Mouse (Mus musculus): Measurements from ENCODE around the gene Mtfp1. TPM values are rescaled to one million over a fixed set of nuclear protein-coding genes. Genes with fewer than 3 reads are reported as not detected.
A peak's percentile ranks its signal among the peaks of the same experiment; 100 is the strongest.

Gene Mtfp1
- polyA plus RNA-seq, 1 experiment from 2014 or later: 10.3 TPM

- H3K4me1 ChIP-seq (replicated peaks; ENCODE audit: control insufficient read depth, insufficient read depth, low read length): peaks cover 16% of the 10 kb centered on the region
- H3K27me3 ChIP-seq (replicated peaks; ENCODE audit: control insufficient read depth, insufficient read depth, low read length): no peaks in the 10 kb centered on the region
- 3% methylated on average over 45 of the region's 45 CpGs for WGBS
- peak overlapping the region; percentile 81 for H3K27ac ChIP-seq (ENCODE audit: low read length)
- no peaks in the 10 kb centered on the region for H3K9me3 ChIP-seq (ENCODE audit: control insufficient read depth, low read length)
- H3K9ac ChIP-seq (replicated peaks; ENCODE audit: low read depth, low read length): peak overlapping the region; percentile 63
- no peaks in the 10 kb centered on the region for H3K36me3 ChIP-seq (ENCODE audit: control insufficient read depth, insufficient read depth)
- peak; percentile 98 for ATAC-seq
- H3K4me3 ChIP-seq (replicated peaks; ENCODE audit: low read length): peak overlapping the region; percentile 43
- peak overlapping the region; percentile 74 for H3K4me2 ChIP-seq (ENCODE audit: low read length)
Measured at GRCm38 (mm10) chr11:4096054-4096984, 1.1 kb upstream of the Mtfp1 start.

- Histone ChIP-seq H3K27ac (ENCODE audit: low read length) (no peak overlapping the region), H3K9me3 (ENCODE audit: control insufficient read depth, low read length) (no peaks in the 10 kb centered on the region), H3K27me3 (replicated peaks; ENCODE audit: control insufficient read depth, insufficient read depth, low read length) (no peaks in the 10 kb centered on the region), H3K36me3 (ENCODE audit: control insufficient read depth, insufficient read depth) (no peaks in the 10 kb centered on the region), H3K4me3 (replicated peaks; ENCODE audit: low read length) (peak overlapping the region; percentile 53), H3K4me1 (replicated peaks; ENCODE audit: control insufficient read depth, insufficient read depth, low read length) (peaks cover 16% of the 10 kb centered on the region), H3K9ac (replicated peaks; ENCODE audit: low read depth, low read length) (peak overlapping the region; percentile 51), H3K4me2 (ENCODE audit: low read length) (peak overlapping the region; percentile 64)
- ATAC-seq: no peak
- WGBS: 5% methylated on average over 23 of the region's 24 CpGs
Measured at GRCm38 (mm10) chr11:4094378-4095170, 671 bp downstream of the Mtfp1 start.

GRCm38 (mm10) chr11:4093459-4094377 lies 1.5 kb downstream of the Mtfp1 start:
- peaks cover 16% of the 10 kb centered on the region for H3K4me1 ChIP-seq (replicated peaks; ENCODE audit: control insufficient read depth, insufficient read depth, low read length)
- WGBS: 85% methylated on average over 18 of the region's 18 CpGs
- H3K4me2 ChIP-seq (ENCODE audit: low read length): no peak overlapping the region
- ATAC-seq: no peak
- no peak overlapping the region for H3K9ac ChIP-seq (replicated peaks; ENCODE audit: low read depth, low read length)
- H3K36me3 ChIP-seq (ENCODE audit: control insufficient read depth, insufficient read depth): no peaks in the 10 kb centered on the region
- no peaks in the 10 kb centered on the region for H3K27me3 ChIP-seq (replicated peaks; ENCODE audit: control insufficient read depth, insufficient read depth, low read length)
- no peak overlapping the region for H3K27ac ChIP-seq (ENCODE audit: low read length)
- no peak overlapping the region for H3K4me3 ChIP-seq (replicated peaks; ENCODE audit: low read length)
- H3K9me3 ChIP-seq (ENCODE audit: control insufficient read depth, low read length): no peaks in the 10 kb centered on the region

GRCm38 (mm10) chr11:4087267-4087666 lies 8.0 kb downstream of the Mtfp1 start:
- H3K9me3 ChIP-seq (ENCODE audit: control insufficient read depth, low read length): no peaks in the 10 kb centered on the region
- no peak overlapping the region for H3K27ac ChIP-seq (ENCODE audit: low read length)
- no peaks in the 10 kb centered on the region for H3K36me3 ChIP-seq (ENCODE audit: control insufficient read depth, insufficient read depth)
- H3K9ac ChIP-seq (replicated peaks; ENCODE audit: low read depth, low read length): no peak overlapping the region
- no peaks in the 10 kb centered on the region for H3K27me3 ChIP-seq (replicated peaks; ENCODE audit: control insufficient read depth, insufficient read depth, low read length)
- H3K4me1 ChIP-seq (replicated peaks; ENCODE audit: control insufficient read depth, insufficient read depth, low read length): no peaks in the 10 kb centered on the region
- no peak overlapping the region for H3K4me2 ChIP-seq (ENCODE audit: low read length)
- no peak overlapping the region for H3K4me3 ChIP-seq (replicated peaks; ENCODE audit: low read length)
- WGBS: 40% methylated on average over 2 of the region's 2 CpGs
- ATAC-seq: no peak

- Histone ChIP-seq H3K9me3 (ENCODE audit: control insufficient read depth, low read length) (no peaks in the 10 kb centered on the region), H3K27me3 (replicated peaks; ENCODE audit: control insufficient read depth, insufficient read depth, low read length) (no peaks in the 10 kb centered on the region), H3K4me1 (replicated peaks; ENCODE audit: control insufficient read depth, insufficient read depth, low read length) (no peaks in the 10 kb centered on the region), H3K36me3 (ENCODE audit: control insufficient read depth, insufficient read depth) (no peaks in the 10 kb centered on the region), H3K27ac (ENCODE audit: low read length) (no peak overlapping the region), H3K4me2 (ENCODE audit: low read length) (no peak overlapping the region), H3K9ac (replicated peaks; ENCODE audit: low read depth, low read length) (no peak overlapping the region), H3K4me3 (replicated peaks; ENCODE audit: low read length) (no peak overlapping the region)
- 65% methylated on average over 1 of the region's 1 CpGs for WGBS
- ATAC-seq: no peak
Measured at GRCm38 (mm10) chr11:4086246-4086645, 9.0 kb downstream of the Mtfp1 start.

GRCm38 (mm10) chr11:4083316-4084078 lies 11.7 kb downstream of the Mtfp1 start:
- ATAC-seq: peak; percentile 45; the same call in 1 of the 2 replicates
- Histone ChIP-seq H3K4me3 (replicated peaks; ENCODE audit: low read length) (no peak overlapping the region), H3K36me3 (ENCODE audit: control insufficient read depth, insufficient read depth) (no peaks in the 10 kb centered on the region), H3K4me1 (replicated peaks; ENCODE audit: control insufficient read depth, insufficient read depth, low read length) (no peaks in the 10 kb centered on the region), H3K9me3 (ENCODE audit: control insufficient read depth, low read length) (no peaks in the 10 kb centered on the region), H3K27ac (ENCODE audit: low read length) (no peak overlapping the region), H3K9ac (replicated peaks; ENCODE audit: low read depth, low read length) (no peak overlapping the region), H3K27me3 (replicated peaks; ENCODE audit: control insufficient read depth, insufficient read depth, low read length) (no peaks in the 10 kb centered on the region), H3K4me2 (ENCODE audit: low read length) (no peak overlapping the region)
- WGBS: 28% methylated on average over 5 of the region's 5 CpGs

- Histone ChIP-seq H3K9me3 (ENCODE audit: control insufficient read depth, low read length) (no peaks in the 10 kb centered on the region), H3K36me3 (ENCODE audit: control insufficient read depth, insufficient read depth) (no peaks in the 10 kb centered on the region), H3K4me3 (replicated peaks; ENCODE audit: low read length) (no peak overlapping the region), H3K27ac (ENCODE audit: low read length) (no peak overlapping the region), H3K4me2 (ENCODE audit: low read length) (no peak overlapping the region), H3K27me3 (replicated peaks; ENCODE audit: control insufficient read depth, insufficient read depth, low read length) (no peaks in the 10 kb centered on the region), H3K9ac (replicated peaks; ENCODE audit: low read depth, low read length) (no peak overlapping the region), H3K4me1 (replicated peaks; ENCODE audit: control insufficient read depth, insufficient read depth, low read length) (no peaks in the 10 kb centered on the region)
- ATAC-seq: no peak
- WGBS: 13% methylated on average over 4 of the region's 4 CpGs
Measured at GRCm38 (mm10) chr11:4080219-4080618, 15.0 kb downstream of the Mtfp1 start.

- no peaks in the 10 kb centered on the region for H3K9me3 ChIP-seq (ENCODE audit: control insufficient read depth, low read length)
- no peaks in the 10 kb centered on the region for H3K4me1 ChIP-seq (replicated peaks; ENCODE audit: control insufficient read depth, insufficient read depth, low read length)
- H3K27me3 ChIP-seq (replicated peaks; ENCODE audit: control insufficient read depth, insufficient read depth, low read length): no peaks in the 10 kb centered on the region
- H3K9ac ChIP-seq (replicated peaks; ENCODE audit: low read depth, low read length): no peak overlapping the region
- no peak overlapping the region for H3K4me2 ChIP-seq (ENCODE audit: low read length)
- H3K27ac ChIP-seq (ENCODE audit: low read length): no peak overlapping the region
- H3K4me3 ChIP-seq (replicated peaks; ENCODE audit: low read length): no peak overlapping the region
- WGBS: 84% methylated on average over 7 of the region's 7 CpGs
- no peaks in the 10 kb centered on the region for H3K36me3 ChIP-seq (ENCODE audit: control insufficient read depth, insufficient read depth)
- ATAC-seq: no peak
Measured at GRCm38 (mm10) chr11:4078267-4078933, 16.8 kb downstream of the Mtfp1 start.
